In the genomic region with DNA sequence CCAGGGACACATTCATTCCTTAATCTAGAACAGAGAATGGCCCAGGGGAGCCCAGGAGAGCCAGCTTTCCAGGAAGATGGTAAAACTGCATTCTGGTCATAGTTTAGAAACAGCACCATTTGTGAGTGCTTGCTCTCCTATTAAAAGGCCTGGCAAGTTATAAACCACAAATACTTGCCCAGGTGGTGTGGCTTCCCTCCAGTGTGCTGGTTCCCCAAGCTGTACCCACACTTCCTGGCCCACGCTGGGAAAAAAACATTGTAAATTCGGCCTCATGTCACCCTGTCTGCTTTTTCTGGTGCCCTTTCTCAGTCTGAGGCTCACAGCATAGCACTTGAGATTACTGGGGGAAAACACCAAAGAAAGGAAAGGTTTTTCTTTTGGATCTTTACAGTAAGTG, we compare ENCODE assay signal across 18 mouse cellular contexts. TPM values are rescaled to one million over a fixed set of nuclear protein-coding genes. Genes with fewer than 3 reads are reported as not detected.
A peak's percentile ranks its signal among the peaks of the same experiment; 100 is the strongest.
DNase-seq lines count a peak whose midpoint lies in the region; ATAC-seq and TF ChIP-seq lines count a peak whose summit lies in the region.
"Had no signal": no experiment of that assay in that cellular context is flagged by ENCODE, and none has a peak within 500 bp of the region (broad histone marks: within the 10 kb centered on the region; RNA-seq: fewer than 3 reads in every experiment).

No protein-coding gene starts in this region.

- H3K9ac ChIP-seq in liver, postnatal 0 days (replicated peaks): no peak overlapping the region
- H3K9ac ChIP-seq: embryonic facial prominence, embryonic 12.5 days; heart, embryonic 15.5 days; kidney, embryonic 15.5 days; midbrain, embryonic 13.5 days; neural tube, embryonic 15.5 days had no signal

- H3K9me3 ChIP-seq in liver, postnatal 0 days (ENCODE audit: low read length): no peaks in the 10 kb centered on the region
- H3K9me3 ChIP-seq: embryonic facial prominence, embryonic 12.5 days; heart, embryonic 15.5 days; kidney, embryonic 15.5 days; midbrain, embryonic 13.5 days; neural tube, embryonic 15.5 days had no signal

- H3K4me3 ChIP-seq in liver, postnatal 0 days (ENCODE audit: low read depth, low read length): no peak overlapping the region
- no peak overlapping the region for H3K4me3 ChIP-seq in kidney, adult 2 months (ENCODE audit: insufficient read depth, low read depth, low read length)
- H3K4me3 ChIP-seq: embryonic facial prominence, embryonic 12.5 days; heart, embryonic 15.5 days; kidney, embryonic 15.5 days; midbrain, embryonic 13.5 days; myocyte; neural tube, embryonic 15.5 days had no signal

- TF ChIP-seq EP300 in liver, postnatal 0 days (IDR thresholded peaks at IDR 0.05; ENCODE audit: low read depth): no peak

- H3K4me2 ChIP-seq in liver, postnatal 0 days (ENCODE audit: low read depth, low read length): no peak overlapping the region
- H3K4me2 ChIP-seq: embryonic facial prominence, embryonic 12.5 days; heart, embryonic 15.5 days; kidney, embryonic 15.5 days; midbrain, embryonic 13.5 days; neural tube, embryonic 15.5 days had no signal

- peak; percentile 40 for DNase-seq in layer of hippocampus, adult 11-12 months (ENCODE audit: low spot score)
- DNase-seq in layer of hippocampus, adult 9-10 months (ENCODE audit: low spot score): no peak
- peak; percentile 67 for DNase-seq in cerebellum, adult 8-10 months
- peak; percentile 22 for DNase-seq in fibroblast of lung, adult 2 months (ENCODE audit: low read depth)
- DNase-seq in layer of hippocampus, postnatal 36 days: peak; percentile 20 to 44
- no peak for DNase-seq in left cerebral cortex, postnatal 10 days (ENCODE audit: extremely low spot score in 1 of 2, low spot score in 2 of 2)
- DNase-seq in liver, postnatal 0 days: no peak
- no peak for DNase-seq in kidney, adult 2 months
- DNase-seq: lung, adult 2 months; right cerebral cortex, postnatal 25 days; thymus, postnatal 25 days had no signal

- H3K27me3 ChIP-seq in liver, postnatal 0 days (ENCODE audit: insufficient read depth, low read length): no peaks in the 10 kb centered on the region
- H3K27me3 ChIP-seq in kidney, adult 2 months (replicated peaks; ENCODE audit: control insufficient read depth, insufficient read depth, low read length): no peaks in the 10 kb centered on the region
- H3K27me3 ChIP-seq: embryonic facial prominence, embryonic 12.5 days; heart, embryonic 15.5 days; kidney, embryonic 15.5 days; midbrain, embryonic 13.5 days; neural tube, embryonic 15.5 days had no signal

- no peak for ATAC-seq in liver, postnatal 0 days
- ATAC-seq: inflammation-experienced regulatory T-cells, adult 6 months; midbrain, embryonic 13.5 days had no signal

- TF ChIP-seq POLR2A in kidney, adult 2 months (IDR thresholded peaks at IDR 0.05; ENCODE audit: low read depth, low read length): no peak

- WGBS in liver, postnatal 0 days (ENCODE audit: insufficient replicate concordance): 39% methylated on average over 2 of the region's 2 CpGs
- WGBS in kidney, adult 2 months: 50% methylated on average over 2 of the region's 2 CpGs

- intact Hi-C loops in left cerebral cortex, postnatal 10 days (cut with DNase I): no loop called here

- no peak overlapping the region for H3K27ac ChIP-seq in liver, postnatal 0 days (ENCODE audit: low read depth)
- no peak overlapping the region; the same call in 1 of the 2 replicates for H3K27ac ChIP-seq in kidney, adult 2 months (ENCODE audit: insufficient read depth, low read depth, low read length)
- H3K27ac ChIP-seq: embryonic facial prominence, embryonic 12.5 days; heart, embryonic 15.5 days; kidney, embryonic 15.5 days; midbrain, embryonic 13.5 days; neural tube, embryonic 15.5 days had no signal

- H3K36me3 ChIP-seq in liver, postnatal 0 days (replicated peaks; ENCODE audit: insufficient read depth, low read length): no peaks in the 10 kb centered on the region; the same call in 1 of the 2 replicates
- H3K36me3 ChIP-seq in kidney, adult 2 months (ENCODE audit: control insufficient read depth, insufficient read depth, low read length): no peaks in the 10 kb centered on the region; the same call in 1 of the 2 replicates

- H3K4me1 ChIP-seq in liver, postnatal 0 days (ENCODE audit: insufficient read depth): no peaks in the 10 kb centered on the region
- H3K4me1 ChIP-seq in kidney, adult 2 months (ENCODE audit: control insufficient read depth, insufficient read depth, low read length): peaks cover 4% of the 10 kb centered on the region
- H3K4me1 ChIP-seq: embryonic facial prominence, embryonic 12.5 days had no signal

- TF ChIP-seq CTCF in liver, postnatal 0 days (IDR thresholded peaks at IDR 0.05; ENCODE audit: low read depth): no peak
- no peak for TF ChIP-seq CTCF in kidney, adult 2 months (conservative IDR thresholded peaks at IDR 0.05; ENCODE audit: insufficient read depth, insufficient read length, low read depth, low read length)

RNA-seq across cellular contexts. Expression of gene Chd6, which starts 55.1 kb away (rescaled TPM):
- total RNA-seq in layer of hippocampus, postnatal 36 days (2021): 10 to 100 TPM; 50.9 to 52.1 TPM
- 10 to 100 TPM; 53.4 to 54.2 TPM for total RNA-seq in left cerebral cortex, postnatal 10 days (2021)
- polyA plus RNA-seq in liver, postnatal 0 days (2015; fragmentation: Nextera tagmentation; extraction: Ambion mirVana): 4.0 and 4.6 TPM in 2 replicates
- 7.7 and 9.4 TPM in 2 replicates for polyA plus RNA-seq in kidney, adult 2 months (2012; rRNA removed)

Comparison
In these comparisons a context has a peak if more than half of its experiments do, and no peak if none do; other contexts are left out.
1. DNase-seq: peak in layer of hippocampus, adult 11-12 months (single experiment), cerebellum, adult 8-10 months (single experiment), fibroblast of lung, adult 2 months (single experiment) and layer of hippocampus, postnatal 36 days (2 of 2); none in layer of hippocampus, adult 9-10 months (single experiment), left cerebral cortex, postnatal 10 days (0 of 2), liver, postnatal 0 days (single experiment) and kidney, adult 2 months (single experiment).